Mouse (Mus musculus): ENCODE data around the gene Vwa2. TPM values are rescaled to one million over a fixed set of nuclear protein-coding genes. Genes with fewer than 3 reads are reported as not detected.

The Vwa2 gene
- total RNA-seq, 2 experiments from 2014 or later = not detected

- no peak for DNase-seq
- intact Hi-C loops (cut with DNase I) = loop anchor here (5.0 kb wide), 3 partner anchors 96 to 486 kb away; no protein-coding TSS in a partner anchor
Observed at GRCm38 (mm10) chr19:56907850-56908249, 33.8 kb downstream of the Vwa2 start.

GRCm38 (mm10) chr19:56908472-56909270 is 34.6 kb downstream of the Vwa2 start:
- DNase-seq = peak in 1 of 2 experiments; percentile 43
- intact Hi-C loops (cut with DNase I) = loop anchor here (5.0 kb wide), 3 partner anchors 96 to 486 kb away; no protein-coding TSS in a partner anchor

GRCm38 (mm10) chr19:56910561-56910960 is 36.5 kb downstream of the Vwa2 start:
- no peak for DNase-seq
- intact Hi-C loops (cut with DNase I) = no loop called here

GRCm38 (mm10) chr19:56913761-56914160 is 39.7 kb downstream of the Vwa2 start:
- intact Hi-C loops (cut with DNase I) = no loop called here
- DNase-seq = no peak

- no peak for DNase-seq
- intact Hi-C loops (cut with DNase I) = loop anchor here (5.0 kb wide), 1 partner anchor 418 kb away; no protein-coding TSS in a partner anchor
Observed at GRCm38 (mm10) chr19:56914658-56915057, 40.6 kb downstream of the Vwa2 start.

- DNase-seq = no peak
- intact Hi-C loops (cut with DNase I) = loop anchor here (5.0 kb wide), 1 partner anchor 417 kb away; no protein-coding TSS in a partner anchor
Observed at GRCm38 (mm10) chr19:56915084-56915483, 41.0 kb downstream of the Vwa2 start.

GRCm38 (mm10) chr19:56919628-56920027 is 45.6 kb downstream of the Vwa2 start:
- intact Hi-C loops (cut with DNase I) = loop anchor here (1.0 to 5.0 kb wide), 4 partner anchors 89 to 413 kb away; partner anchors contain the start of gene Afap1l2
- peak; percentile 87 to 90 for DNase-seq

- intact Hi-C loops (cut with DNase I) = loop anchor here (5.0 kb wide), 1 partner anchor 217 kb away; no protein-coding TSS in a partner anchor
- no peak for DNase-seq
Observed at GRCm38 (mm10) chr19:56920232-56920631, 46.2 kb downstream of the Vwa2 start.

GRCm38 (mm10) chr19:56921744-56922143 is 47.7 kb downstream of the Vwa2 start:
- no peak for DNase-seq
- intact Hi-C loops (cut with DNase I) = loop anchor here (5.0 kb wide), 1 partner anchor 216 kb away; no protein-coding TSS in a partner anchor

GRCm38 (mm10) chr19:56929392-56929791 is 55.3 kb downstream of the Vwa2 start:
- DNase-seq = peak in 1 of 2 experiments; percentile 32

GRCm38 (mm10) chr19:56930029-56930428 is 56.0 kb downstream of the Vwa2 start:
- intact Hi-C loops (cut with DNase I) = no loop called here
- no peak for DNase-seq

More at GRCm38 (mm10) chr19:56929392-56929791, 55.3 kb downstream of the Vwa2 start:
- intact Hi-C loops (cut with DNase I) = no loop called here

- DNase-seq = no peak
- intact Hi-C loops (cut with DNase I) = no loop called here
Observed at GRCm38 (mm10) chr19:56933800-56934199, 59.8 kb downstream of the Vwa2 start.

GRCm38 (mm10) chr19:56935111-56935510 is 61.1 kb downstream of the Vwa2 start:
- DNase-seq = no peak
- intact Hi-C loops (cut with DNase I) = no loop called here

GRCm38 (mm10) chr19:56935777-56936176 is 61.7 kb downstream of the Vwa2 start:
- intact Hi-C loops (cut with DNase I) = no loop called here

GRCm38 (mm10) chr19:56936253-56936652 is 62.2 kb downstream of the Vwa2 start:
- DNase-seq = no peak
- intact Hi-C loops (cut with DNase I) = no loop called here

More at GRCm38 (mm10) chr19:56935777-56936176, 61.7 kb downstream of the Vwa2 start:
- no peak for DNase-seq

GRCm38 (mm10) chr19:56937911-56938310 is 63.9 kb downstream of the Vwa2 start:
- intact Hi-C loops (cut with DNase I) = no loop called here
- no peak for DNase-seq

GRCm38 (mm10) chr19:56939826-56940225 is 65.8 kb downstream of the Vwa2 start:
- intact Hi-C loops (cut with DNase I) = loop anchor here (5.0 kb wide), 1 partner anchor 67 kb away; the partner anchor contains the start of gene Afap1l2
- peak; percentile 61 to 62 for DNase-seq

GRCm38 (mm10) chr19:56940507-56940906 is 66.5 kb downstream of the Vwa2 start:
- peak; percentile 76 to 77 for DNase-seq
- intact Hi-C loops (cut with DNase I) = loop anchor here (5.0 kb wide), 1 partner anchor 67 kb away; the partner anchor contains the start of gene Afap1l2

GRCm38 (mm10) chr19:56942216-56942615 is 68.2 kb downstream of the Vwa2 start:
- no peak for DNase-seq
- intact Hi-C loops (cut with DNase I) = loop anchor here (5.0 kb wide), 1 partner anchor 65 kb away; the partner anchor contains the start of gene Afap1l2

GRCm38 (mm10) chr19:56944211-56944610 is 70.2 kb downstream of the Vwa2 start:
- intact Hi-C loops (cut with DNase I) = loop anchor here (5.0 kb wide), 1 partner anchor 63 kb away; the partner anchor contains the start of gene Afap1l2
- DNase-seq = no peak

- intact Hi-C loops (cut with DNase I) = loop anchor here (5.0 kb wide), 1 partner anchor 62 kb away; the partner anchor contains the start of gene Afap1l2
Observed at GRCm38 (mm10) chr19:56944826-56945225, 70.8 kb downstream of the Vwa2 start.

More at GRCm38 (mm10) chr19:56944826-56945225, 70.8 kb downstream of the Vwa2 start:
- DNase-seq = no peak

Data from heart, postnatal 36 days (tissue).